ENCODE assay signal across 23 mouse cellular contexts in genomic region chr7:122108206-122108605, GRCm38 (mm10).
"Had no signal": no experiment of that assay in that cellular context is flagged by ENCODE, and none has a peak within 500 bp of the region (broad histone marks: within the 10 kb centered on the region; RNA-seq: fewer than 3 reads in every experiment).

No protein-coding gene starts in this region.

- H3K27me3 ChIP-seq: lung, embryonic 15.5 days; megakaryocyte, embryonic 14.5 days; midbrain, embryonic 12.5 days; neural tube, embryonic 13.5 days; neural tube, embryonic 15.5 days had no signal

- H3K9me3 ChIP-seq: lung, embryonic 15.5 days; megakaryocyte, embryonic 14.5 days; midbrain, embryonic 10.5 days; midbrain, embryonic 12.5 days; neural tube, embryonic 13.5 days; neural tube, embryonic 15.5 days had no signal

- H3K4me2 ChIP-seq: lung, embryonic 15.5 days; midbrain, embryonic 12.5 days; neural tube, embryonic 13.5 days; neural tube, embryonic 15.5 days had no signal

- H3K4me3 ChIP-seq: lung, embryonic 15.5 days; megakaryocyte, embryonic 14.5 days; midbrain, embryonic 10.5 days; midbrain, embryonic 12.5 days; myocyte; neural tube, embryonic 13.5 days; neural tube, embryonic 15.5 days had no signal

- ATAC-seq: liver, postnatal 0 days; lung, postnatal 0 days; midbrain, embryonic 16.5 days had no signal

- H3K4me1 ChIP-seq: lung, embryonic 15.5 days; midbrain, embryonic 10.5 days; midbrain, embryonic 12.5 days; neural tube, embryonic 13.5 days; neural tube, embryonic 15.5 days had no signal

- H3K9ac ChIP-seq: liver, postnatal 0 days; lung, embryonic 15.5 days; midbrain, embryonic 12.5 days; neural tube, embryonic 13.5 days; neural tube, embryonic 15.5 days had no signal

- H3K27ac ChIP-seq: lung, embryonic 15.5 days; macrophage; midbrain, embryonic 10.5 days; midbrain, embryonic 12.5 days; neural tube, embryonic 13.5 days; neural tube, embryonic 15.5 days had no signal

- DNase-seq: liver, postnatal 0 days; lung, adult 2 months; lung, postnatal 14 days; lung, postnatal 36 days; midbrain, embryonic 14.5 days; retina, postnatal 1 day; right cerebral cortex, adult 18-20 months; right cerebral cortex, postnatal 25 days; right cerebral cortex, postnatal 4 days; spleen, adult 18-20 months; thymus, adult 18-20 months; thymus, postnatal 14 days; thymus, postnatal 36 days had no signal
